In genomic region chr5:36226296-36226695, GRCm38 (mm10) we compare ENCODE assay signal across 10 mouse cellular contexts. TPM values are rescaled to one million over a fixed set of nuclear protein-coding genes. Genes with fewer than 3 reads are reported as not detected.
DNase-seq lines count a peak whose midpoint lies in the region; ATAC-seq and TF ChIP-seq lines count a peak whose summit lies in the region.
"Had no signal": no experiment of that assay in that cellular context is flagged by ENCODE, and none has a peak within 500 bp of the region (broad histone marks: within the 10 kb centered on the region; RNA-seq: fewer than 3 reads in every experiment).

No protein-coding gene starts in this region.

- no peak for TF ChIP-seq POLR2A in testis, adult 2 months (IDR thresholded peaks at IDR 0.05; ENCODE audit: control insufficient read depth, low read depth, low read length)

- H3K4me1 ChIP-seq in heart, embryonic 16.5 days (ENCODE audit: control insufficient read depth, insufficient read depth, low read length) = peaks cover 4% of the 10 kb centered on the region; the same call in 1 of the 2 replicates
- H3K4me1 ChIP-seq in testis, adult 2 months (ENCODE audit: control insufficient read depth, insufficient read depth, low read length) = no peaks in the 10 kb centered on the region

- H3K27ac ChIP-seq in heart, embryonic 16.5 days (ENCODE audit: low read length) = peak overlapping the region; percentile 58
- H3K27ac ChIP-seq in testis, adult 2 months (ENCODE audit: control insufficient read depth, insufficient read depth, low read depth, low read length) = 0 out of 2 replicates have a peak overlapping the region, but pooled peaks have one; percentile 30
- H3K27ac ChIP-seq: liver, embryonic 14.5 days had no signal

- WGBS in heart, embryonic 16.5 days = 46% methylated on average over 11 of the region's 11 CpGs

- H3K9ac ChIP-seq in heart, embryonic 16.5 days (ENCODE audit: low read length) = no peak overlapping the region
- H3K9ac ChIP-seq: liver, embryonic 14.5 days had no signal

- no peaks in the 10 kb centered on the region for H3K36me3 ChIP-seq in heart, embryonic 16.5 days (ENCODE audit: control insufficient read depth, insufficient read depth)
- no peaks in the 10 kb centered on the region for H3K36me3 ChIP-seq in testis, adult 2 months (ENCODE audit: control insufficient read depth, insufficient read depth, low read length)

- intact Hi-C loops in left cerebral cortex, postnatal 25 days (cut with DNase I) = no loop called here

- no peak for DNase-seq in heart, adult 11 months
- DNase-seq in testis, postnatal 14 days (ENCODE audit: low spot score) = no peak
- peak; percentile 54 to 95 for DNase-seq in left cerebral cortex, postnatal 25 days (ENCODE audit: low spot score in 2 of 2)
- no peak for DNase-seq in MN1 (ENCODE audit: low spot score)
- no peak for DNase-seq in cerebellum, postnatal 10 days
- DNase-seq in adrenal gland, adult 2 months = no peak

- TF ChIP-seq CTCF in testis, adult 2 months (IDR thresholded peaks at IDR 0.05; ENCODE audit: control insufficient read depth, insufficient read depth, insufficient replicate concordance, low read depth, low read length) = no peak

- ATAC-seq in heart, embryonic 16.5 days (replicated peaks; ENCODE audit: extremely low read depth, insufficient read depth, low FRiP score) = peak; percentile 23; the same call in 1 of the 2 replicates

- no peak overlapping the region for H3K4me2 ChIP-seq in heart, embryonic 16.5 days (ENCODE audit: low read depth, low read length)

- no peak overlapping the region for H3K4me3 ChIP-seq in heart, embryonic 16.5 days (ENCODE audit: low read length)
- H3K4me3 ChIP-seq in testis, adult 2 months (ENCODE audit: control insufficient read depth, low read depth, low read length) = no peak overlapping the region

- no peaks in the 10 kb centered on the region; the same call in 1 of the 2 replicates for H3K27me3 ChIP-seq in heart, embryonic 16.5 days (ENCODE audit: control insufficient read depth, insufficient read depth, low read length)
- H3K27me3 ChIP-seq in testis, adult 2 months (ENCODE audit: control insufficient read depth, insufficient read depth, low read length) = no peaks in the 10 kb centered on the region

- no peaks in the 10 kb centered on the region for H3K9me3 ChIP-seq in heart, embryonic 16.5 days (replicated peaks; ENCODE audit: control insufficient read depth, low read length)

RNA-seq across cellular contexts. Expression of gene Psapl1, which starts 22.5 kb away (rescaled TPM):
- polyA plus RNA-seq in heart, embryonic 16.5 days (2015; fragmentation: Nextera tagmentation; extraction: Ambion mirVana) = 0.12 TPM in 1 of 2 replicates, not detected in the other
- not detected in 2 replicates for polyA plus RNA-seq in testis, adult 2 months (2012; rRNA removed)
- not detected for total RNA-seq in left cerebral cortex, postnatal 25 days (2021)
- total RNA-seq in adrenal gland, adult 2 months (2021) = not detected
- polyA plus RNA-seq in adrenal gland, adult 2 months (2012; rRNA removed) = not detected in 2 replicates
- total RNA-seq: ES-E14 had no signal
- polyA plus RNA-seq: liver, embryonic 14.5 days had no signal

Comparison
In these comparisons a context has a peak if more than half of its experiments do, and no peak if none do; other contexts are left out.
1. DNase-seq: peak in left cerebral cortex, postnatal 25 days (2 of 2); none in heart, adult 11 months (single experiment), testis, postnatal 14 days (single experiment), MN1 (single experiment), cerebellum, postnatal 10 days (0 of 2) and adrenal gland, adult 2 months (single experiment).